Mouse (Mus musculus) heart, adult 2 months (tissue): ENCODE measurements around the gene Ankrd11.

Source experiments
- CTCF ChIP-seq: fragments of 200-600 bp; IDR thresholded peaks from 2 replicates; pipeline ENCODE4 v1.8.1; 2022; ENCODE audit warnings: antibody characterized with exemption, mild to moderate bottlenecking, moderate library complexity
- EP300 ChIP-seq: fragments of 200-500 bp; IDR thresholded peaks from 2 replicates; pipeline ENCODE4 v1.6.1; 2011; ENCODE audit warnings: low read depth, low read length, control low read depth; ENCODE audit not compliant: insufficient read depth
- POLR2A ChIP-seq: fragments of 200-500 bp; IDR thresholded peaks from 2 replicates; pipeline ENCODE4 v1.6.1; 2011; ENCODE audit warnings: mild to moderate bottlenecking, low read depth, low read length, control low read depth; ENCODE audit not compliant: insufficient read depth

DNA sequence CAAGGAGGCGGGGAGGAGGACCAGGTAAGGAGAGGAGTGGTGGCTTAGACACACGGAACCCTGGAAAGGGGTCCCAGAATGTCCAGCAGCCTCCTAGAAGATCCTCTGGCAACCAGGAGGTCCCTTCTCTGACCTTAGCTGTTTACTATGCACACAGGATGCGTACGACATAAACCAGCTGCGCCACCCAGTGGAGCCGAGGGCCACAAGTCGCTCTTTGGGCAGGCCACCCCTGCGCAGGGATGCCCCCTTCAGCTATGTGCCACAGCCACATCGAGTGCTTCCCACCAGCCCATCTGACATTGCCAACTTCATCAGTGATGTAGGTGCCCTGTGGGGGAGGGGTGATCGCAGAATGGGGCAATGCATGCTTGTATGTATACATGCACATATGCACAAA is 176.6 kb downstream of the Ankrd11 start:
- no peak for TF ChIP-seq POLR2A
- TF ChIP-seq EP300: no peak
- peak; percentile 36 for TF ChIP-seq CTCF
